Mouse (Mus musculus): ENCODE measurements around the gene Tnfrsf12a.

The Tnfrsf12a gene

DNA sequence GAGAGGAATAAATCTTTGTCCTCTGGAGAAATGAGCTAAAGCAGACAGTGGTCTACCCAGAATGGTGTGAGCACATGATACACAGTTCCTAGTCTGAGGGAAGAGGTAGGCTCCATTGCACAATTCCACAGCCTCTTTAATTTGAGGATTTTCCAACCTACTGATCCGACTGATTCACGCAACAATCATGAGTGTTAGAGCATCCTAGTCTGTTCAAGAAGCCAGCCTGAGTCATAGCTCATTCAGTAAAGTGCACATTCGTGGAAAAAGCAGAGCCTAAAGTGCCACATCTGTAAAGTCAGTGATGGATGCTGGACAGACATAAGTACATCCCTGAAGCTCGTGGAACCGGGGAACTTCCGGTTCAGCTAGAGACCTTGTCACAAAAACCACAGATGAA is 25.9 kb downstream of the Tnfrsf12a start:
- no peak for DNase-seq (ENCODE audit: low read depth, low spot score)

DNA sequence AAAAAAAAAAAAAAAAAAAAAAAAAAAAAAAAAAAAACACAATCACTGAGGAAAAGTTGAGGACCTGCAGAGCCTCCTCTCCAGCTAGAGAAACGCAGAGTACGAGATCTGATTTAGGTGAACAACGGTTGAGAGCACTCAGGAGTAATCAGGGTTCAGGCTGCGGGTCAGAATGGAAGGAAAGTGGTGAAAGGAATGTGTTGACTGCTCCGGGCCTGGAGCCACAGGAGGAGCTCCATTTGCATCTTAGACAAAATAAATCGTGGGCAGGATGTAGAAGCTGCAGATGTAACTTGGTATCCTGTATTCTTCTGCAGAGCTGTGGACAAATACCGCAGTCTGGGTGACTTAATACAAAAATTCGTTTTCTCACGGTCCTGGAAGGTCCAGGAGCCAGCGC is 31.4 kb downstream of the Tnfrsf12a start:
- no peak for DNase-seq (ENCODE audit: low read depth, low spot score)

DNA sequence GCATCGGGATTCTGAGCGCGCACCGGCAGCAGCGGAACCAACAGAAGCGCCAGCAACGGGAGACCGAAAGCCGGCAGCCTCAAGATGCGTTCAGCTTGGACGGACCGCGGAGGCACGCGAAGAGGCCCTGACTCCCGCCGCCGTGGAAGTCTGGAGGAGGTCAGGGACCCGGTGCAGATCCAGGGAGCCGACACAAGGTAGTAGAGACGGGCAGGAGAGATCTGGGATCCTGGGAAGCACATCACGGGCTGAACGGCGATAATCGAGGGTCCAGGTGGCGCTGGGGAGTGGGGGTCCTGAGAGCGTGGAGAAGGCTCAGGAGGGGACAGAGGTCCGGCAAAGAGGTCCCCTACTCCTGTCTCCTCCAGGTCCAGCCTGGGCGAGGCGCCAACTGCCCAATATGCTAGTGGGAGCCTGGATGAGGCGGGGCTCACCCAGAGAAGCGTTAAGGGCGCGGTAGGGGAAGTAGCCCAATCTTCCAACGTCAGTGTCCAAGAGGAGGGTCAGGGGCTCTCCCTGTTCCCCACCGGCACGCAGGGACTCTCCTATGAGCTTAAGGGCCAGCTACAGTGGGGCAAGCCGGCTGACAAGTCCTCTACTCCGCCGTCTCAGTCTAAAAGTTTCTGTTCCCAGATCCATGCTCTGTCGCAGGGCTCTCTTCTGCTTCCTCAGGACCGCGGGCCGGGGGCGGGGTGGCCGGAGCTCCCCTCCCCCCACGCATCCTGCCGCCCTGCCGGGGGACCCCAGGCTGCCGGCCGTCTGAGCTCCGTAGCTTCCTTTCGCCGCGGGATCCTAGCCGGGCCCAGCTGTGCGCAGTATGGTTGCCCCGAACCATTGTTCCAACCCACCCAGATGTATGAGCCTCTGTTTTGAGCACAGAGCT is 32.4 kb downstream of the Tnfrsf12a start, which contains the start of gene Mmp25:
Mmp25 (minus strand) TSS at position 665 of the 883 bp plus-strand sequence.
- no peak for DNase-seq (ENCODE audit: low read depth, low spot score)

DNA sequence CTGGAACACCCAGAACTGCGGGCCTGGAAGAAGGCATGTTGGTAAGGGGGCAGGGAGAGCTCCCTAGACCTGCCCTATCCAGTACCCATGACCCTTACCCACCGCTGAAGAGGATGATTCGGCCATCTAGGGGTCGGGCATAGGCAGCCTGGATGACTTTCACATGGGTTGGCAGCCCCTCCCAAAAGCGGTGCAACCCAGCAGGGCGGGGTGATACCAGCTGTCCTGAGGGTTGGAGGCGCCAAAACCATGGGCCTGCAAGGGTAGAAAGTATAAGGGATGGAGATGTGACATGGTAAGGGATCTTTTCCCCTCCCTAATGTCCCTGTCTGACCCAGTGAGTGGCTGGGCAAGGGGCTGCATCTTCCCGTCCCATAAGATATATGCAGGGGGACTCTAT is 46.0 kb downstream of the Tnfrsf12a start:
- no peak for DNase-seq (ENCODE audit: low read depth, low spot score)

DNA sequence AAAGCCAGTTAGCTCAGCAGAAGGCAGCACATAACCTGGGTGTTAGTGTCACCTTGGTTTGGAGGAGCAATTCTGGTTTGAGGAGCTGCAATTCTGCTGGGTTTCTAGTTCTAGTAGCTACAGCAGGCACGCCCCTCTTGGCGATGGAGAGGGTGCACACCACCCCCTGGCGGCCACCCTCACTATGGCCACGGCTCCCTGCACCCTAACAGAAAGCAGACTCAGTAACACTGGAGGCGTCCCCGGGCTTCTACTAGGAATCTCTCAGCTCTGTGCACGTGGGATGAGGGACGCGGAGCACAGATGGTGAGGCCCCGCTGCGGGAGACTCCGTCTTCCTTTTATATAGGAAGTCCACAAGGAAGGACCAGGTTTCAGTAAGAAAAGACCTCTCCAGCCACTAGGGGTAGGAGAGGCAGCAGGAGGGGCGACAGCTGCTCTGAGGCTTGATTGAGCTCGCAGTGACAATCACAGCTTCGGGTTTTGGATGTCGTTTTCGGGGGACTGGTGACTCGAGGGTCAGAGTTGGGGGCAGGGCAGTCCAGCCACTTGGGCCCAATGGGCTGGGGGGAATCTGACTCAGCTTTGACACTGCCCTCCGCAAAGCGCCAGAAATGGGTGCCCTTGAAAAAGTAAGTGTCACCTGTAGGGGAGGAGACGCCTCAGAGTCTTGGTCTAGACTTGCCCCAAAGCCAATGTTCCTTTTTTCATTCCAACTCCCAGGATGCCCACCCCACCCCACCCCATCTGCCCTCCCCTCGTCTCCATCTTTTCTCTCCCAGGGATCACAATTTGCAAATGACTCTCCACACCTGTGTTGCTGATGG is 46.9 kb downstream of the Tnfrsf12a start:
- peak; percentile 74 for DNase-seq (ENCODE audit: low read depth, low spot score)

DNA sequence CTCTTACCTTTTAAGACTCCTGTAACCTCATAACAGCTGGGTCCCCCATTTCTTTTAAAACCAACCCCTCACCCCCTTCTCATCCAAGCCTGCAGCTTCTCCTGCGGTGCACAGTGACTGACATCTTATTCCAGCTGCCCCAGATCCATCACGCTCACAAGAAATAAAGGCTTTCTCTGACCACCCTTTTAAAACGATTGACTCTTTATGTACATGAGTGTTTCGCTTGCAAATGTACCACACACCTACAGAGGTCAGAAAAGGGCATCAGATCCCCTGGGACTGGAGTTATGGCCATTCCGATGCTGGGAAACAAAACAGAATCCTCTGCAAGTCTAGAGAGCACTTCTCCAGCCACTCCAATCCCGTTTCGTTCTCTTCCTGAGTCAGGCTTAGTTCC is 49.5 kb downstream of the Tnfrsf12a start:
- DNase-seq (ENCODE audit: low read depth, low spot score): no peak
